Mouse (Mus musculus) lung, postnatal 4 days (tissue): ENCODE data around the gene Yy1.

Source experiments
- DNase-seq, 2 experiments: peaks; one replicate each; pipeline ENCODE4 v3.0.0; 2021

Gene Yy1

DNA sequence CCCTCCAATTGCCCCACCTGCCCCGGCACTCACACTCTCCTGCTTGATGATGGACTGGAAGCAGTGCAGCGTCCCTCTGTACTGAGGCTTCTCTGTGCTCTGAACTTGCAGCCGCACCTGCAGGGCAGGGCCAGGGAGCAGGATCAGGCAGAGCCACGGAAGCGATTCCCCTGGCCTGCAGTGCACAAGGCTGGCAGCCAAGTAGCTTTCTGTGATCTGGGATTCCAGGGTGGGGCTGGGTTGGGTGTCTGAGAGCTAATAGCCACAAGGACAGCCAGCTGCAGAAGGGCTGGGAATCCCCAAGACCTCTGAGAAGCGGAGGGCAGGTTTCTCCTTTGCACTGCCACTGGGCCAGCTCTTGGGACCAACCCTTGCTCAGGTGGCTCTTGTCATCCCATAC, 34.9 kb downstream of the Yy1 start:
- no peak for DNase-seq

DNA sequence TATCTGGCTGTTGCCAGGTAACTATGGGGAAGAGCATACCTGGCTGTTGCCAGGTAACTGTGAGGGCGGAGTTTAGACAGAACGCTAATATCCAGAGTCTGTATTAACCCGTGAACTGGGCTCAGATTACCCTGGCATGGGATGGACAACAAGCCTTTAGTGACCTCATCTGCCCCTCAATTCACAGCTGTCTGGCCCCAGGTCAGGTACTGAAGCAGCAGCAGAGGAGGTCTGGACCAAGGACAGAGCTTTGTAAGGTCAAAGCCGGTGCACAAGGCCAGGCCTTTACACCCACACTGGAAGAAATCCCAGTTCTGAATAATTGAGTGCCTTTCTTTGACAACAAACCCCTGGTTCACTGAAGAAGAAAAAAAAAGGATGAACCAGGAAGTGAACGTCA, 36.9 kb downstream of the Yy1 start:
- DNase-seq: no peak

DNA sequence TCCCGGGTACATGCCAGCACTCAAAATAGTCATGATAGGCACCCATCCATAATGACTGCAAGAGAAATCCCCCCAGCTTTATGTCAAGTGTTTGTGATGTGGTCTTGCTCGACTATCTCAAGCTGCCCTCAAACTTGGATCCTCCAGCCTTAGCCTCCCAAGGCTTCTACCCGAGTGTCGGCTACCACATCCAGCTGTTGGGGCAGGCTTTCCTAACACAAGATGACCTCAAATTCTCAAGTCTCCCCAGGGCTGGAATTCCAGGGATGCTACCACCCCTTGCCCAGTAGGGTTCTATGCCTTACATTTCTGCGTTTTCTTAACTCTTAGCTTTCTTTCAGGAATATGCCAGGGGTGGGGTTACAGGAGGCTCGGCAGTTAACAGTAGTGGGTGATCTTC, 37.6 kb downstream of the Yy1 start:
- DNase-seq: peak in 1 of 2 experiments; percentile 67

DNA sequence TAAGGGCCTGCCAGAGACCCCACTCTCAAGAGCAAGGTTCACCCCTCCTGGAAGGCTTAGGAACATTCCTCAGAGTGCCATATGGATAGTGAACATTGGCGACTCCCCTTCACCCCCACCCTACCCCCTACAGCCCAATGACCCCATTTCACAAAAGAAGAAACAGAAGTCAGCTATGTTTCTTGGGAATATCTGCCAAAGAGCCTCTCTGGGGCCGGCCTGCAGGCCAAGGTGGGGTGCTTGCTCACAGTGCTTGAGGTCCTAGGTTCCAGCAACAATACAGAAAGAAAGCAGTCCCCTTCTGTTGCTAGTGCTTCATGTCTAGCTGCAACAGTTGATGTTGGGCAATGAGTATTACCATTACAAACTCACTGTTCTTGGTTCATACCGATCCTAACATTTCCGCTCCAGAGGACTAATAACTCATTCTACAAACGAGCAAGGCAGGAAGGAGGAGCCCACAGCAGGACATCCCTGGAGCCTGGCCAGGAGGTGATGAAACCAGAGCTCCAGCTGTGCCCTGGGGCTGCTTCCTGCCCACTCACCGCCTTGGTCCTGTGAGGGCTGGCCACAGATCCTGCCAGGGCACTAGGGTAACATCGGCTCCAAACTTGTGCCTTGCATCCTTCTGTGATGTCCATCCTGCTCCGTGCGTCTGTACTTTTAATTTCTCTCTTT, 39.3 kb downstream of the Yy1 start:
- peak; percentile 82 to 90 for DNase-seq

- peak in 1 of 2 experiments; percentile 28 for DNase-seq
These were observed 40.1 kb downstream of the Yy1 start for GRCm38 (mm10) chr12:108832851-108833250.

GRCm38 (mm10) chr12:108833408-108833807, 40.6 kb downstream of the Yy1 start:
- DNase-seq: no peak

DNA sequence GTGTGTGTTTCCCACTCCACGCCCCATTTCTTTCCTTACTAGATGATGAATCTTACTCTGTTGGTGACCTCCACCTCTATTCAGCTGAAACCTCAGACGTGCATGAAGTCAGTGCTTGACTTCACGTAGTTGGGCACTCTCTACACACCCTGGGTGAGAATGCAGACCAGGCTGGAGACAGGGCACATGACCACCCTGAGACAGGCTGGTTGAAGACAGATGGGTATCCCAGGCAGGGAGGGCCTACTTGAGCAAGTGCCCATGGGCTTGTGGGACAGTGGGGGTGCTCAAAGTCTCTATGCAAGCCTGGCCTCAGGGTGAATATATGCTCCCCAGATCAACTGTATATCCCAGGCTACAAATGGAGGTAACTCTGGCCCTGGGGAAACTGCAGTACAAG, 41.6 kb downstream of the Yy1 start:
- DNase-seq: no peak

DNA sequence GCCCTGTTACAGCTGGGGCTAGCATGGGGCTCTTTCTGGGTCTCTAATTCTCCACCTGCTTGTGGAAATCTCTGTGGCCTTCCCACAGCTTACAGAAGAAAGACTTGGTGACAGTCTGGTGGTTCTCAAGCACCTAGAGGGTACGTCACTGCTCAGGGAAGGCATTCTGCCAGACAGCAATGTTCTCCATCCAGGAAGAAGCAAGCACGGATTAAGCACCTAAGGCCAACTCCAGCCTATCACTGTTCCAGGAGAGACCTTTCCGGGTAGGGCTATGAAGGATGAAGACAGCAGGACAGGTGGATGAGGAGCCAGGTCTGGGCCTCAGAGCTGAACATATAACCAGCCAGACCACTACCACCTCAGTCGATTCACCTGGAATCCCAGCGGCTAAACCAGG, 42.0 kb downstream of the Yy1 start:
- DNase-seq: peak in 1 of 2 experiments; percentile 20

DNA sequence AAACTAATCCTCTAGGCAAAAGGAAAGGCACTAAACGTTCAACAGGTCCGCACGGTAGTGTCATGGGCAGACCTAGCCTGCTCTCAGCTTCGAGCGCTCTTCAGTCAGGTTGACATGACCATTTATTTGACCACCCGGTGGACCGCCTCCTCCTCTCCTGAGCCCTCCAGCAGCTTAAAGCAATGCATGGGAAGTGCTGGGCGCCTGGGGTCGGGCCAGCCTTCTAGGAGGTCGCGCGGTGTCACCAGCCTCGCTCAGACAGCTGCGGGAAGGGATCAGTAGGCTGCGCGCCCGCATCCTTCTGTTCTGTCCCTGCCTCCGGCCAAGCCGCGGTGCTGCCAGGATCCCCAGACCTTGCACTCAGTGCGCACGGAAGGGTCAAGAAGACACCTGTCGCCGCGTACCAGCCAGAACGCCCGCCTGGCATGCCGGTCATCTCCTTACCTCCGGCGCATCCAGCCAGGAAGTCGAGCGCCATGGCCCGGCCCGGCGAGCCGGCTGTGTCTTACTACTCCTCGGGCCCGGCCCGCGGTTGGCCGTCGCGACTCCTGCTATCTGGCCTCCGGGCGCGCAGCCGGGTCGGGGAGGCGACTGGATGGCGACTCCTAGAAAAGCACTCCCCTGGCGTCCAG, 42.6 kb downstream of the Yy1 start:
- no peak for DNase-seq

DNA sequence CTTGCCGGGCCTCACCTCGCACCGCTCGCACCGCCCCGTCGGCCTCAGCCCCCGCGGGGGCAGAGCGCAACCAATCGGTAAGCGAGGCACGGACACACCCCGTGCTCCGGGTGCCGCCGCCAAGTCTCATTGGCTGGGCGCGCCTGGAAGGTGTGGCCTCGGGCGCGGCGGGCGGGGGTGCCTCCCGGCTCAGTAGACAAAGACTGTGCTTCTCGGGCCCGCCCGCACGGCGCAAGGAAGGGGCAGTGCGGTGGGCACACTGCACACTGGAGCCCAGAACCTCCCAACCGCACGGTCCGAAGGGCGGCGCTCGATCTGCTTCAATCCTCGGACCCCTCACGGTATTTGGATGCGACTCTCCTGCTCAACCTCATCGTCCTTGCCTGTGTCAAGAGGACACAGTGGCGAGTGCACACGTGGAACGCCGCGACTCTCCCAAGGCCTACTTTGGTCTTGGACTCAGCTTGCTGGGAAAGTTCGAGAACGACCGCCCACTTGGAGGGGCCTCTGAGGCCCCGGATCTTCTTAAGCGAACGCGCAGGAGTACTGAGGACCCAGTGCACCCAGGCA, 43.2 kb downstream of the Yy1 start, which contains the start of the genes Slc25a29 and Slc25a47:
Slc25a29 (minus strand) TSS at position 44 of the 570 bp plus-strand sequence.
Slc25a47 (plus strand) TSS at position 207 of the 570 bp plus-strand sequence.
- peak; percentile 97 to 99 for DNase-seq

DNA sequence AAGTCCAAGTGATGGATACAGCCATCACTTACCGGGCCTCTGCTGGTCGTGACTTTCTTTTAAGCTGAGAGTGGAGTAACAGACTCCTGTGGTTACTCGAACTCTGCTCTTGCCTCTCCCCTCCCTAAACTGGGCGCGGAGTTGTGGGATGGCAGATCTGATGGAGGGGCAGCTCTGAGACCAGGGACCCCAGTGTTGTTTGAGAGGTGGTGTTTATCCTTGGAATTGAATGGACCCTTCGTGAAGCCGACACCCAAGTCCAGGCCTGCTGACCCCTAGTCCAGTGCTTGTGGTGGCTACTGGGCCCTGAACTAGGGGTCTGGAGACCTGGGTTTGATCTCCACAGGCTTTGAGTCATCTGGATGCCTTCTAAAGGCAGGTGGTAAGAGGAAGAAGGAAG, 43.9 kb downstream of the Yy1 start:
- no peak for DNase-seq

DNA sequence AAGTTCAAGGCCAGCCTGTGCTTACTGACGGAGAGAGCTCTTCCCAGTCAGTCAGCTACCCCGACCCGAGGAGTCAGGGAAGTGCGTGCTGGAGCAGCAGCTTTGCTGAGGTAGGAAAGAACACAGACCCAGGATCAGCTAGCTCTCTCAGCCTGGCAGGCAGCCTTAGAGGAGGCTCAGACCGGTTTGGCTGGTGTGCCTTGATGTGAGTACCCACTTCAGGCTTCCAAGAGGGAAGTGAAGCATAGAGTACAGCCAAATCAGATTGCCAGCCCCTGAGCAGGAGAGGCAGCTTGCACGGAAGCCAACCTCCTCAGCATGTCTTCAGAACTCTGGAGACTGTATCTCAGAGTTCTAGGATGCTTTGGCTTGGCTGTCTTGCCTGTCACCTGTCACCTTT, 48.4 kb downstream of the Yy1 start:
- DNase-seq: peak; percentile 79 to 91

GRCm38 (mm10) chr12:108842663-108843062, 49.9 kb downstream of the Yy1 start:
- no peak for DNase-seq

GRCm38 (mm10) chr12:108848033-108848432, 55.3 kb downstream of the Yy1 start:
- DNase-seq: peak in 1 of 2 experiments; percentile 43

DNA sequence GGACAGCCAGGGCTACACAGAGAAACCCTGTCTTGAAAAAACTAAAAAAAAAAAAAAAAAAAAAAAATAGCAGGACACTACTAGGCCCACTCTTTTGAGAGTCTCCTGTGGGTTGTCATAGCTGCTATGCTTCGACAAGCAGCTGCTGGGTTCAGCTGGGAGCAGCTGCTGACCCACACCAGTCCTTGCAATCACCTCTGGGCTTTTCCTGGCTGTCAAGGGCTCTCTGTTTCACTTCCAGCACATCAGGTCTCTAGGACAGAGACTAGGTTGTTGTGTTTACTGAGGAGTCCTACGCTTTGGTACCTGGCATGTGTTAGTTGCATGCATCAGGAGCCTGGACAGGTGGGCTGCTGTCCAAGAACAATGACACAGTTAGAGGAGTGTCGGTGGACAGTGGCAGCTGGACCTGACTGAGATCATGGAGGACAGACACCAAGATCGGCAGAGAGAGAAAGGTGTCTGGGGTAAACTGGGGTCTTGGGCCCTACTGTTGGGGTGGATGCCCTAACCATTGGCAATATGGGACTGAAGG, 56.8 kb downstream of the Yy1 start:
- DNase-seq: peak in 1 of 2 experiments; percentile 61

GRCm38 (mm10) chr12:108850129-108850528, 57.4 kb downstream of the Yy1 start:
- peak in 1 of 2 experiments; percentile 82 for DNase-seq

DNA sequence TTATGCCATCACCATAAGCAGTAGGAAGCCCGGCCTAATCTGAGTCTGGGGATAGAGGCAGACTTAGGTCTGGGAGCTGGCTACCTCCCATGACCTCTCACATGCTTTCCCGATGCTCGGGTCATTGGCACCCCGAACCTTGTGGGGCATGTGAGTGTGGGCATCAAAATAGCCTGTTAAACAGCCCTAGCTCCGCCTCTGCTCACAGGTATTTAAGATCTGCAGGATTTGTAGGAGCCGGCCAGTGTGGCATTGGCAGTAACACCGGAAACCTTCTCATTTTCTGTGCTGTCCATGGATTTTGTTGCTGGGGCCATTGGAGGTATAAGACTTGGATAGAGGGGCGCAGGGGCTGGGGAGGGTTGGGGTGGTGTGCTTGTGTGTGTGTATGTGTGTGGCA, 58.1 kb downstream of the Yy1 start:
- DNase-seq: no peak

- no peak for DNase-seq
These were observed 60.0 kb downstream of the Yy1 start for GRCm38 (mm10) chr12:108852822-108853221.

- no peak for DNase-seq
These were observed 62.3 kb downstream of the Yy1 start for GRCm38 (mm10) chr12:108855081-108855480.

GRCm38 (mm10) chr12:108856186-108856585, 63.4 kb downstream of the Yy1 start:
- DNase-seq: no peak

GRCm38 (mm10) chr12:108857109-108857508, 64.3 kb downstream of the Yy1 start:
- DNase-seq: no peak

DNA sequence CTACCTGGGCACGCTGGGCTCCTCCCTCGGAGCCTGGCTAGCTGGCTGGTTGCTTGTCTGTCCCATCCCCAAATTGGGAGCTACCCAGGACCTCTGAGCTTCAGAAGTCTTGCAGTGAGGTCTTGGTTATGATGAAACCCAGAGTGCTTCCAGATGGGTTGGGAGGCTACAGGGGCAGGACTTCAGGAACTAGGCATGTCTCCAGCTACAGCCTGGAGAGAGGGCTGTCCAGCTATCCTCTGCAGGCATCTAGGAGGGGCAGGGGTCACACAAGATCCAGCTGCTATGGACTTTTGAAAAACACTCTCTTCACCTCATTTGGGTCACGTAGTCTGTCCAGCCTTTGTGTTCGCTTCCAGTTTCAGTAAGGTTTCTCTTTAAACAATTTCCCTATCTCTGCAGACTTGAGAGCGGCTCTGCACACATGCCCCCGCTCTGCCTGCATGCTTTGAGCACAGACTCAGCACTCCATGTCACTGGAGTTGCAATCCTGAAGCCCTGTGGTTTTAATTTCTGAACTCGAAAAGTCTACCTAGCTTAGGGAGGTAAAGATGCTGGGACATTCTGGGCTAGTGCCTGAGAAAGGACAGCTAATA, 64.9 kb downstream of the Yy1 start:
- DNase-seq: peak; percentile 47 to 79

DNA sequence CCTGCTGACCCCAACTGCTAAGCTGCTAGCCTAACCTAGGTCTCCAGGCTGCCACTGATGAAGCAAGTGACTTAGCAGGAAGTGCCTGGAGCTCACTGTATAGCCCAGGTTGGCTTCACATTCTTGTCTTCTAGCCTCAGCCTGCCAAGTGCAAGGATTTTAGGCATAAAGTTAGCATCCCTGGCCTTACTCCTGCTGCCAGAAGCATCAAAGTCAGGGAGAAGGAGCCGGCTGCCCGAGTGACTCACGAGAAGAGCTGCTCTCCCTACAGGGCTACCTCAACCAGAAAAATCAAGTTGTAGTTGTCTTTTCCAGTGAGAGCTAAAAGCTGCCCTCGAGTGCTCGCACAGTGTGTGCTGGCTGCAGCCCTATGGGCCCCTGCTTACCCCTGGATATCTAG, 65.7 kb downstream of the Yy1 start:
- no peak for DNase-seq
